Mouse (Mus musculus) spleen, postnatal 14 days (tissue): ENCODE measurements around the gene Fxyd6.
A peak's percentile ranks its signal among the peaks of the same experiment; 100 is the strongest.

Experiments
- DNase-seq, 2 experiments: peaks; one replicate each; pipeline ENCODE4 v3.0.0; 2021 to 2022; ENCODE audit warnings: low spot score in 2 of 2

Gene Fxyd6

GRCm38 (mm10) chr9:45376427-45376826, 6.4 kb downstream of the Fxyd6 start:
- DNase-seq, result no peak

GRCm38 (mm10) chr9:45376883-45377282, 6.9 kb downstream of the Fxyd6 start:
- DNase-seq, result no peak

GRCm38 (mm10) chr9:45380411-45381251, 10.6 kb downstream of the Fxyd6 start:
- no peak for DNase-seq

GRCm38 (mm10) chr9:45382336-45382735, 12.4 kb downstream of the Fxyd6 start:
- no peak for DNase-seq

- no peak for DNase-seq
These were observed 12.8 kb downstream of the Fxyd6 start for GRCm38 (mm10) chr9:45382834-45383233.

GRCm38 (mm10) chr9:45383883-45384282, 13.9 kb downstream of the Fxyd6 start:
- no peak for DNase-seq

- DNase-seq, result no peak
These were observed 16.7 kb downstream of the Fxyd6 start for GRCm38 (mm10) chr9:45386698-45387097.

- peak; percentile 64 to 84 for DNase-seq
These were observed 18.5 kb downstream of the Fxyd6 start for GRCm38 (mm10) chr9:45388385-45388994.

GRCm38 (mm10) chr9:45389596-45389995, 19.6 kb downstream of the Fxyd6 start:
- no peak for DNase-seq

- no peak for DNase-seq
These were observed 21.3 kb downstream of the Fxyd6 start for GRCm38 (mm10) chr9:45391299-45391698.

- DNase-seq, result no peak
These were observed 25.2 kb downstream of the Fxyd6 start for GRCm38 (mm10) chr9:45395218-45395617.

- no peak for DNase-seq
These were observed 25.8 kb downstream of the Fxyd6 start for GRCm38 (mm10) chr9:45395796-45396195.

GRCm38 (mm10) chr9:45398336-45398735, 28.4 kb downstream of the Fxyd6 start:
- no peak for DNase-seq

- DNase-seq, result no peak
These were observed 29.4 kb downstream of the Fxyd6 start, which contains the start of gene Fxyd2 for GRCm38 (mm10) chr9:45399434-45399833. Fxyd2 (plus strand) TSS chr9:45399669.

GRCm38 (mm10) chr9:45401851-45402250, 31.9 kb downstream of the Fxyd6 start:
- no peak for DNase-seq

GRCm38 (mm10) chr9:45402957-45403356, 33.0 kb downstream of the Fxyd6 start:
- no peak for DNase-seq

- DNase-seq, result no peak
These were observed 35.7 kb downstream of the Fxyd6 start for GRCm38 (mm10) chr9:45405694-45406093.

GRCm38 (mm10) chr9:45406808-45407207, 36.8 kb downstream of the Fxyd6 start:
- no peak for DNase-seq

- peak in 1 of 2 experiments; percentile 41 for DNase-seq
These were observed 38.0 kb downstream of the Fxyd6 start for GRCm38 (mm10) chr9:45407706-45408675.

GRCm38 (mm10) chr9:45410193-45410592, 40.2 kb downstream of the Fxyd6 start:
- no peak for DNase-seq

GRCm38 (mm10) chr9:45410614-45411013, 40.6 kb downstream of the Fxyd6 start:
- no peak for DNase-seq

GRCm38 (mm10) chr9:45411111-45411510, 41.1 kb downstream of the Fxyd6 start:
- DNase-seq, result no peak
